Comparison of ENCODE assay signal across 10 mouse cellular contexts in the genomic region with DNA sequence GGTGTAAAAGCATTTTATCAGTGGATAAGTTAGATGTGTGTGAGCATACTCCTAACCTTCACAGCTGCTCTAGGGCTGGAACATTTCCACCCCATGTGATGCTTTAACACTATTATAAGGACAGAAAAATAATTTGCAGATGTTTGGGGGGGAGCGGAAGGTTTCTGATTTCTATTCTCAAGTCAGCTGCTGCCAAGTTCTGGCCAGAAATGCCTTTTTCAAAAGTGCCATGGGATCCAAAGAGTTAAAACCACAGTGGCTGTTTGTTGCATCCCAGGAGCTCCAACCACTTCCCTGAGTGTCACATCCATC.
"Had no signal": no experiment of that assay in that cellular context is flagged by ENCODE, and none has a peak within 500 bp of the region (broad histone marks: within the 10 kb centered on the region; RNA-seq: fewer than 3 reads in every experiment).

No protein-coding gene starts in this region.

- ATAC-seq: intestine, embryonic 15.5 days had no signal

- H3K9me3 ChIP-seq: intestine, embryonic 15.5 days; stomach, embryonic 15.5 days had no signal

- H3K27ac ChIP-seq: intestine, embryonic 15.5 days; left cerebral cortex, adult 2 months; liver, embryonic 14.5 days; stomach, embryonic 15.5 days had no signal

- H3K9ac ChIP-seq: intestine, embryonic 15.5 days; liver, embryonic 14.5 days; stomach, embryonic 15.5 days had no signal

- H3K4me2 ChIP-seq: intestine, embryonic 15.5 days; midbrain, embryonic 11.5 days; stomach, embryonic 15.5 days had no signal

- DNase-seq: kidney, adult 18-20 months; kidney, postnatal 10 days; kidney, postnatal 4 days; right cerebral cortex, postnatal 14 days; thymus, postnatal 4 days had no signal

- H3K36me3 ChIP-seq: intestine, embryonic 15.5 days; stomach, embryonic 15.5 days had no signal

- H3K4me3 ChIP-seq: intestine, embryonic 15.5 days; left cerebral cortex, adult 2 months; stomach, embryonic 15.5 days had no signal

- H3K27me3 ChIP-seq: intestine, embryonic 15.5 days; stomach, embryonic 15.5 days had no signal

- H3K4me1 ChIP-seq: intestine, embryonic 15.5 days had no signal
